Mouse (Mus musculus): ENCODE results near the gene Prm1. TPM values are rescaled to one million over a fixed set of nuclear protein-coding genes. Genes with fewer than 3 reads are reported as not detected.
"Not testable (repeated sequence)": the region's sequence is repeated elsewhere in the genome, so short reads cannot be mapped to it uniquely, and the experiment has no call there.

Prm1 gene
- polyA plus RNA-seq (2015; fragmentation: Nextera tagmentation; extraction: Ambion mirVana) = not detected in 2 replicates

- no peaks in the 10 kb centered on the region; the same call in 1 of the 2 replicates for H3K4me1 ChIP-seq
- no peaks in the 10 kb centered on the region for H3K27me3 ChIP-seq
- ATAC-seq = no peak
- 84% methylated on average over 10 of the region's 10 CpGs for WGBS
- no peak within 1 kb of the TSS for H3K4me3 ChIP-seq
- H3K9ac ChIP-seq = no peak within 1 kb of the TSS
- H3K9me3 ChIP-seq (replicated peaks) = no peaks in the 10 kb centered on the region
- H3K4me2 ChIP-seq = no peak within 1 kb of the TSS
- H3K27ac ChIP-seq = no peak within 1 kb of the TSS
- H3K36me3 ChIP-seq (ENCODE audit: poor library complexity, severe bottlenecking) = no peaks in the 10 kb centered on the region
Measured at GRCm38 (mm10) chr16:10805789-10806527, at the start of gene Prm1. Gene Prm1, minus strand, starts transcription at chr16:10805839.

GRCm38 (mm10) chr16:10852216-10852615 is 46.6 kb upstream of the Prm1 start:
- H3K9me3 ChIP-seq (replicated peaks); H3K4me3 ChIP-seq; ATAC-seq; H3K27ac ChIP-seq; H3K9ac ChIP-seq; H3K36me3 ChIP-seq (ENCODE audit: poor library complexity, severe bottlenecking); H3K27me3 ChIP-seq; H3K4me2 ChIP-seq: not testable (repeated sequence)
- WGBS = 91% methylated on average over 10 of the region's 10 CpGs
- peaks cover 12% of the 10 kb centered on the region for H3K4me1 ChIP-seq

- peaks cover 12% of the 10 kb centered on the region for H3K4me1 ChIP-seq
- WGBS = 54% methylated on average over 4 of the region's 4 CpGs
- H3K9ac ChIP-seq = no peak overlapping the region
- H3K4me2 ChIP-seq = no peak overlapping the region
- H3K4me3 ChIP-seq = no peak overlapping the region
- H3K9me3 ChIP-seq (replicated peaks) = no peaks in the 10 kb centered on the region
- H3K27me3 ChIP-seq = no peaks in the 10 kb centered on the region
- H3K27ac ChIP-seq = no peak overlapping the region
- ATAC-seq = no peak
- 0 out of 2 replicates have a peak, but pooled peaks cover 4% of the 10 kb centered on the region for H3K36me3 ChIP-seq (ENCODE audit: poor library complexity, severe bottlenecking)
Measured at GRCm38 (mm10) chr16:10850905-10851304, 45.3 kb upstream of the Prm1 start.

GRCm38 (mm10) chr16:10849965-10850861 is 44.6 kb upstream of the Prm1 start:
- WGBS = 72% methylated on average over 12 of the region's 12 CpGs
- Histone ChIP-seq H3K27me3 (no peaks in the 10 kb centered on the region), H3K4me3 (no peak overlapping the region), H3K9ac (no peak overlapping the region), H3K9me3 (replicated peaks) (no peaks in the 10 kb centered on the region), H3K4me1 (peaks cover 12% of the 10 kb centered on the region), H3K36me3 (ENCODE audit: poor library complexity, severe bottlenecking) (0 out of 2 replicates have a peak, but pooled peaks cover 4% of the 10 kb centered on the region), H3K4me2 (no peak overlapping the region), H3K27ac (no peak overlapping the region)
- no peak for ATAC-seq

GRCm38 (mm10) chr16:10846503-10846902 is 40.9 kb upstream of the Prm1 start:
- no peak for ATAC-seq
- no peak overlapping the region for H3K9ac ChIP-seq

GRCm38 (mm10) chr16:10845952-10846351 is 40.3 kb upstream of the Prm1 start:
- Histone ChIP-seq H3K27me3 (no peaks in the 10 kb centered on the region), H3K4me2 (no peak overlapping the region), H3K27ac (no peak overlapping the region), H3K4me1 (peaks cover 22% of the 10 kb centered on the region), H3K36me3 (ENCODE audit: poor library complexity, severe bottlenecking) (0 out of 2 replicates have a peak, but pooled peaks cover 8% of the 10 kb centered on the region), H3K9ac (no peak overlapping the region), H3K9me3 (replicated peaks) (no peaks in the 10 kb centered on the region), H3K4me3 (no peak overlapping the region)
- 83% methylated on average over 6 of the region's 6 CpGs for WGBS
- no peak for ATAC-seq

More at GRCm38 (mm10) chr16:10846503-10846902, 40.9 kb upstream of the Prm1 start:
- Histone ChIP-seq H3K36me3 (ENCODE audit: poor library complexity, severe bottlenecking) (0 out of 2 replicates have a peak, but pooled peaks cover 4% of the 10 kb centered on the region), H3K9me3 (replicated peaks) (no peaks in the 10 kb centered on the region), H3K4me3 (no peak overlapping the region), H3K4me2 (no peak overlapping the region), H3K27me3 (no peaks in the 10 kb centered on the region), H3K4me1 (peaks cover 22% of the 10 kb centered on the region), H3K27ac (no peak overlapping the region)
- 63% methylated on average over 4 of the region's 4 CpGs for WGBS

GRCm38 (mm10) chr16:10844319-10844670 is 38.7 kb upstream of the Prm1 start:
- H3K27me3 ChIP-seq = no peaks in the 10 kb centered on the region
- no peak overlapping the region for H3K4me2 ChIP-seq
- H3K9me3 ChIP-seq (replicated peaks) = no peaks in the 10 kb centered on the region
- H3K36me3 ChIP-seq (ENCODE audit: poor library complexity, severe bottlenecking) = 0 out of 2 replicates have a peak, but pooled peaks cover 9% of the 10 kb centered on the region
- no peak overlapping the region for H3K9ac ChIP-seq
- H3K27ac ChIP-seq = no peak overlapping the region
- WGBS = 75% methylated on average over 6 of the region's 6 CpGs
- H3K4me3 ChIP-seq = no peak overlapping the region
- peaks cover 10% of the 10 kb centered on the region for H3K4me1 ChIP-seq
- no peak for ATAC-seq

- H3K36me3 ChIP-seq (ENCODE audit: poor library complexity, severe bottlenecking) = 0 out of 2 replicates have a peak, but pooled peaks cover 9% of the 10 kb centered on the region
- H3K27ac ChIP-seq = no peak overlapping the region
- H3K4me1 ChIP-seq = peaks cover 10% of the 10 kb centered on the region
- ATAC-seq = no peak
- H3K4me3 ChIP-seq = no peak overlapping the region
- peak overlapping the region; percentile 50; the same call in 1 of the 2 replicates for H3K9ac ChIP-seq
- WGBS = 35% methylated on average over 18 of the region's 18 CpGs
- H3K9me3 ChIP-seq (replicated peaks) = no peaks in the 10 kb centered on the region
- H3K27me3 ChIP-seq = no peaks in the 10 kb centered on the region
- H3K4me2 ChIP-seq = peak overlapping the region; percentile 14; the same call in 1 of the 2 replicates
Measured at GRCm38 (mm10) chr16:10843486-10844318, 38.1 kb upstream of the Prm1 start.

- H3K4me2 ChIP-seq = no peak overlapping the region
- H3K4me1 ChIP-seq = peaks cover 22% of the 10 kb centered on the region
- no peak overlapping the region for H3K9ac ChIP-seq
- H3K36me3 ChIP-seq (ENCODE audit: poor library complexity, severe bottlenecking) = 0 out of 2 replicates have a peak, but pooled peaks cover 9% of the 10 kb centered on the region
- no peaks in the 10 kb centered on the region for H3K27me3 ChIP-seq
- H3K4me3 ChIP-seq = no peak overlapping the region
- H3K27ac ChIP-seq = no peak overlapping the region
- no peaks in the 10 kb centered on the region for H3K9me3 ChIP-seq (replicated peaks)
- WGBS = 71% methylated on average over 4 of the region's 4 CpGs
- no peak for ATAC-seq
Measured at GRCm38 (mm10) chr16:10842282-10842855, 36.7 kb upstream of the Prm1 start.

- no peak overlapping the region for H3K27ac ChIP-seq
- H3K27me3 ChIP-seq = no peaks in the 10 kb centered on the region
- no peak overlapping the region for H3K4me3 ChIP-seq
- H3K9ac ChIP-seq = no peak overlapping the region
- H3K9me3 ChIP-seq (replicated peaks) = no peaks in the 10 kb centered on the region
- H3K4me1 ChIP-seq = peaks cover 38% of the 10 kb centered on the region
- 0 out of 2 replicates have a peak, but pooled peaks cover 5% of the 10 kb centered on the region for H3K36me3 ChIP-seq (ENCODE audit: poor library complexity, severe bottlenecking)
- no peak overlapping the region for H3K4me2 ChIP-seq
- WGBS = 90% methylated on average over 12 of the region's 14 CpGs
- ATAC-seq = no peak
Measured at GRCm38 (mm10) chr16:10840018-10840417, 34.4 kb upstream of the Prm1 start.

Measured in forebrain, embryonic 13.5 days (tissue).